Mouse (Mus musculus) T-cell, adult 66 days (primary cell): ENCODE measurements around the gene Ssr1. TPM values are rescaled to one million over a fixed set of nuclear protein-coding genes. Genes with fewer than 3 reads are reported as not detected.

Source experiments
- total RNA-seq, 2 experiments: library from RNA; stranded (reverse); gene quantifications; 3 replicates in 1 of 2; 4 replicates in 1 of 2; pipeline ENCODE4 v1.2.4; 2023

Gene Ssr1
- 10 to 100 TPM; 53.1 to 62.5 TPM for total RNA-seq

GRCm38 (mm10) chr13:37993704-37994404 is at the start of gene Ssr1:
Ssr1 (minus strand) TSS chr13:37994217.

GRCm38 (mm10) chr13:38037044-38037687 is 43.1 kb upstream of the Ssr1 start, which contains the start of gene Cage1:
Cage1 (minus strand) TSS chr13:38037069.

GRCm38 (mm10) chr13:38036343-38037043 is 42.5 kb upstream of the Ssr1 start, which contains the start of gene Riok1:
Riok1 (plus strand) TSS chr13:38036995.

Other genes starting within 250 kb of the Ssr1 start
- gene Rreb1, start 215.8 kb downstream of the Ssr1 start, total RNA-seq, result 10 to 100 TPM; 38.3 to 40.7 TPM
- 100 to 1,000 TPM; 210 to 236 TPM for gene Riok1, start 42.8 kb upstream of the Ssr1 start, total RNA-seq
- gene Cage1, start 42.9 kb upstream of the Ssr1 start, total RNA-seq, result 1 to 10 TPM; 2.9 to 3.1 TPM
- gene Dsp, start 157.1 kb upstream of the Ssr1 start, total RNA-seq, result 1 to 10 TPM in 1 of 2 experiments, under 1 TPM in 1; 0.58 to 1.2 TPM
- gene Snrnp48, start 210.7 kb upstream of the Ssr1 start, total RNA-seq, result 10 to 100 TPM; 54.3 to 57.8 TPM